ENCODE assay signal across 19 mouse cellular contexts in genomic region chr6:72160991-72161390, GRCm38 (mm10).
"Had no signal": no experiment of that assay in that cellular context is flagged by ENCODE, and none has a peak within 500 bp of the region (broad histone marks: within the 10 kb centered on the region; RNA-seq: fewer than 3 reads in every experiment).

No protein-coding gene starts in this region.

- H3K4me1 ChIP-seq: limb, embryonic 12.5 days; midbrain, embryonic 12.5 days; neural tube, embryonic 13.5 days had no signal

- H3K4me2 ChIP-seq: kidney, embryonic 15.5 days; limb, embryonic 12.5 days; limb, embryonic 15.5 days; lung, embryonic 15.5 days; midbrain, embryonic 12.5 days; neural tube, embryonic 13.5 days had no signal

- H3K36me3 ChIP-seq: limb, embryonic 12.5 days; limb, embryonic 15.5 days; lung, embryonic 15.5 days; neural tube, embryonic 13.5 days had no signal

- H3K27me3 ChIP-seq: kidney, embryonic 15.5 days; limb, embryonic 12.5 days; limb, embryonic 15.5 days; lung, embryonic 15.5 days; midbrain, embryonic 12.5 days; neural tube, embryonic 13.5 days had no signal

- H3K9ac ChIP-seq: kidney, embryonic 15.5 days; limb, embryonic 12.5 days; limb, embryonic 15.5 days; liver, embryonic 14.5 days; lung, embryonic 15.5 days; midbrain, embryonic 12.5 days; neural tube, embryonic 13.5 days had no signal

- H3K27ac ChIP-seq: kidney, embryonic 15.5 days; limb, embryonic 12.5 days; limb, embryonic 15.5 days; liver, embryonic 14.5 days; lung, embryonic 15.5 days; midbrain, embryonic 12.5 days; neural tube, embryonic 13.5 days had no signal

- DNase-seq: kidney, adult 8-10 months; kidney, postnatal 10 days; left cerebral cortex, postnatal 4 days; lung, adult 18-20 months; lung, postnatal 10 days; lung, postnatal 36 days; retina, postnatal 1 day; right cerebral cortex, postnatal 25 days; thymus, adult 18-20 months; thymus, postnatal 36 days had no signal

- ATAC-seq: midbrain, embryonic 16.5 days had no signal

- H3K9me3 ChIP-seq: kidney, embryonic 15.5 days; limb, embryonic 12.5 days; limb, embryonic 15.5 days; lung, embryonic 15.5 days; midbrain, embryonic 12.5 days; neural tube, embryonic 13.5 days had no signal

- H3K4me3 ChIP-seq: kidney, embryonic 15.5 days; limb, embryonic 12.5 days; limb, embryonic 15.5 days; lung, embryonic 15.5 days; midbrain, embryonic 12.5 days; myocyte; neural tube, embryonic 13.5 days had no signal
